Mouse (Mus musculus) cortical plate, adult 2 months (tissue): ENCODE results near the gene Ctf2.
A peak's percentile ranks its signal among the peaks of the same experiment; 100 is the strongest.

ENCODE experiments used
- CTCF ChIP-seq: fragments of 200-500 bp; IDR thresholded peaks from 2 replicates; pipeline ENCODE4 v1.5.1; 2011; ENCODE audit warnings: mild to moderate bottlenecking, control low read depth, low read length; ENCODE audit not compliant: insufficient read depth; ENCODE audit errors: extremely low read depth
- POLR2A ChIP-seq: fragments of 200-500 bp; IDR thresholded peaks from 2 replicates; pipeline ENCODE4 v1.6.1; 2011; ENCODE audit warnings: mild to moderate bottlenecking, low read length, control low read depth; ENCODE audit not compliant: insufficient read depth; ENCODE audit errors: extremely low read depth

GRCm38 (mm10) chr7:127769651-127770038, 37.7 kb upstream of the Ctf2 start, which contains the start of gene Orai3:
- TF ChIP-seq CTCF: no peak
- TF ChIP-seq POLR2A: peak; percentile 92
